Mouse (Mus musculus): ENCODE results near the gene Sh3yl1. TPM values are rescaled to one million over a fixed set of nuclear protein-coding genes. Genes with fewer than 3 reads are reported as not detected.

Gene Sh3yl1
- polyA plus RNA-seq, 1 experiment, result 0.87 TPM

- no peak for TF ChIP-seq GATA1 (IDR thresholded peaks at IDR 0.05; ENCODE audit: low read length)
These were observed 1.4 kb downstream of the Sh3yl1 start for GRCm38 (mm10) chr12:30912840-30913239.

GRCm38 (mm10) chr12:30922401-30922800 is 10.9 kb downstream of the Sh3yl1 start:
- TF ChIP-seq GATA1 (IDR thresholded peaks at IDR 0.05; ENCODE audit: low read length), result no peak

DNA sequence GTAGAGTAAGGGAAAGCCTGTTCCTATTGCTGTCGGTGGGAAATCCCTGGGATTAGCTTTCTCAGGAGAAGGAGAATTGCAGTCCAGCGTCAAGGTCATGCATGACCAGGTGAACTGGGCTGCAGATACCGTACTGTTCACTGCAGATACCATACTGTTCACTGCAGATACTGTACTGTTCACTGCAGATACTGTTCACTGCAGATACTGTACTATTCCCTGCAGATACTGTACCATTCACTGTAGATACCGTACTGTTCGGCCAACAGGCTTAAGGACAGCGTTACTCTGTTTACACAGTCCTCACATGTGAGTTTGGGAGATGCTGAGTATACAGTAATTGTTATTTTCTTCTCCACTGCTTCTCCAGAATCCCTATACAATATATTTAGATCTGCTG is 16.7 kb downstream of the Sh3yl1 start:
- no peak for TF ChIP-seq GATA1 (IDR thresholded peaks at IDR 0.05; ENCODE audit: low read length)

GRCm38 (mm10) chr12:30933299-30933698 is 21.8 kb downstream of the Sh3yl1 start:
- no peak for TF ChIP-seq GATA1 (IDR thresholded peaks at IDR 0.05; ENCODE audit: low read length)

DNA sequence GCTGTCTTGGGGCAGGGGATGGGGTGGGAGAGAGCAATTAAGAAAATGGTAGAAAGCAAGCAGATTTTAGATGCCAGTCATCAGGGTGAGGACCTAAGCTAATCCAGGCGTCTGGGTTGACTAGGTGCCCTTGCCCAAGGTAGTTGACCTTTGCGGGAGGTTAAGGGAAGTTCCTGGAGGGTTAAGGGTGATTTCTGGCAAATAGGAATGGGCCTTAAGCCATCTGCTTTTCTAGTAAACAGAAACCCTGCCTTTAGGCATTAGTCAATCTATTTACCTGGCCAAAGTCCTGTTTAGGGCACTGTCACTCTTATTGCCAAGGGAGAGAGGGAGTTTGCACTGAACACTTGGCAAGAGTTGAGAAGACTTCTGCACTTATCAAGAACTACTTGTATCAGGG is 25.4 kb downstream of the Sh3yl1 start:
- no peak for TF ChIP-seq GATA1 (IDR thresholded peaks at IDR 0.05; ENCODE audit: low read length)

DNA sequence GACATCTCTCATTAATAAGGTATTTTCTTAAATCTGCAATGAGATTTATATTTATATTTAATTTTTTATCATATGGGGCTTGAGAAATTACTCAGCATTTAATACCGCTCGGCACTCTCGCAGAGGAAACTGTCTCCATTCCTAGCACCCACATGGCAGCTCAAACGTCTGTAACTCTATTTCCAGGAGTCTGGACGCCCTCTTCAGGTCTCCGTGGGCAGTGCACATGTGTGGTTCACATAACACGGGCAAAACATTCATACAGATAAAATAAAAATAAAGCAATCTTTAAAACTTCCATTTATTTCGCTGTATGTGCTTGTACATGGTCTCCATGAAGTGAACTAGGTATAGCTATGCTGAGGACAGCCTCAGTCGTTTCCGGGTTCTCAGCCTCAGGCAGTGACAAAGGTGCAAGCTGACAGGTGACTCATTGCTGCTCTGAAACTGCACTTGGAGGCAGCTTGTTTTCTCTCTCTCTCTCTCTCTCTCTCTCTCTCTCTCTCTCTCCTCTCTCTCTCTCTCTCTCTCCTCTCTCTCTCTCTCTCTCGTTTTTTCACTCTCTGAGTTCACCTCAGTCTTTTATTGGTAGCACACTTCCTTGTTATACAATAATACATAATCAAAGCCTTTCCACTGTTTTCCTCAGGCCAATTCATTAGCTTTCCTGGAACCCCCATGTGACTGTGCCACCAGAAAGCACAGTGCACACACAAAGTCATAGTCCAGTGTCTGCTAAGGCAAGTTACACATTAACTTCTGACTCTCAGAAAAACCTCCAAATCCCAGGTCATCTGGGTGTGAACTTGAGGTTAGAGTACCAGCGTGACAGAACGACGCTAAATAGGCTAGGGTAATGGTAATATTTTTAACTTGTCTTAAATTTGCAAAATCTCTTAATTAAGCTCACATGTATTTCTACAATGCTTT is 31.9 kb downstream of the Sh3yl1 start:
- TF ChIP-seq GATA1 (IDR thresholded peaks at IDR 0.05; ENCODE audit: low read length), result no peak

DNA sequence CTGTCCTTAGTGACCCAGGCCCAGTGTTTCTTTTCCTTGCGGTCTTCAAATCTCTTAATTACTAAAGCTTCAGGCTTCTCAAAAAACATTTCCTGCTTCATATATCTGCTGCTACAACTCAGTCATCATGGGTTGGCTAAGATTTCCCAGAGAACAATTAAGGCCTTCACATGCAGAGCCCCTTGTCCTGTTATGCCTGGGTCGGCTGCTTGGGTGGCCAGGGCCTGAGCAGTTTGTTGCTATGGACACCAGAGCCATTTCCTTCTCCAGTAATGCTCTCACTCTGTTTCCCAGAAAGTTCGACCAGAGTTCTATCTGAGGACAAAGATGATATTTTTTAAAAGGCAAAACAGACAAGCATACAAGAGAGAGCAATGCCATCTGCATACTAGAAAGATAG is 32.7 kb downstream of the Sh3yl1 start:
- TF ChIP-seq GATA1 (IDR thresholded peaks at IDR 0.05; ENCODE audit: low read length), result no peak

- no peak for TF ChIP-seq GATA1 (IDR thresholded peaks at IDR 0.05; ENCODE audit: low read length)
These were observed 59.2 kb downstream of the Sh3yl1 start for GRCm38 (mm10) chr12:30970700-30971099.

GRCm38 (mm10) chr12:31003795-31004194 is 92.3 kb downstream of the Sh3yl1 start:
- TF ChIP-seq GATA1 (IDR thresholded peaks at IDR 0.05; ENCODE audit: low read length), result no peak

- TF ChIP-seq GATA1 (IDR thresholded peaks at IDR 0.05; ENCODE audit: low read length), result no peak
These were observed 93.5 kb downstream of the Sh3yl1 start for GRCm38 (mm10) chr12:31005010-31005409.

GRCm38 (mm10) chr12:31008171-31008570 is 96.7 kb downstream of the Sh3yl1 start:
- TF ChIP-seq GATA1 (IDR thresholded peaks at IDR 0.05; ENCODE audit: low read length), result no peak

Other genes starting within 250 kb of the Sh3yl1 start
- gene Alkal2, start 27.3 kb upstream of the Sh3yl1 start, polyA plus RNA-seq (2012), result not detected in 2 replicates
- gene Acp1, start 79 bp upstream of the Sh3yl1 start, polyA plus RNA-seq (2012), result 2.0 and 2.2 TPM in 2 replicates
- not detected in 2 replicates for gene Fam110c, start 162.2 kb downstream of the Sh3yl1 start, polyA plus RNA-seq (2012)